Mouse (Mus musculus) gastrocnemius, postnatal 4 days (tissue): ENCODE measurements around the gene Calhm3. TPM values are rescaled to one million over a fixed set of nuclear protein-coding genes. Genes with fewer than 3 reads are reported as not detected.
"Not testable (repeated sequence)": the region's sequence is repeated elsewhere in the genome, so short reads cannot be mapped to it uniquely, and the experiment has no call there.

ENCODE experiments used
- DNase-seq, 2 experiments: peaks; one replicate each; pipeline ENCODE4 v3.0.0; 2021 to 2022; ENCODE audit warnings: low spot score in 2 of 2, mixed read lengths in 2 of 2
- total RNA-seq, 2 experiments: library from RNA; stranded (reverse); gene quantifications; 2 replicates each; pipeline ENCODE4 v1.2.3; 2021

Calhm3 gene
- total RNA-seq, 2 experiments from 2014 or later: not detected

DNA sequence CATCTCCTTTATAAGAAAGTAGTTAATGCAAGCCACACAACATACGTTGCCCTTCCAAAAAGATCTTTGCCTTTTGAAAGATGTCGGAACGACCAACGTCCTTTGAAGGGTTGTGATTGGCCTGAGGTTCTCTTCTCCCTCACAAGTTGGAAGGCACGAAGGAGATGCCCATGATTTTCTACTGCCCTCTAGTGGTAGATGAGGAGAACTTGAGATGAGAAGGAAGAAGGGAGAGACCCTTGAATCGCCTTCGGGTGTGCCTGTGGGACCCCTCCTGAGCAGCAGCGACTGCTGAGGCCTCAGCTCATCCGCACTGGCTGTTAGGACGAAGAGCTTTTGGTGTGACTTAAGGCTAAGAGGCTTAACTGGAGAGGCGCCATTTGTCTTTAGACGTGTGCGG, 10.7 kb upstream of the Calhm3 start:
- DNase-seq: no peak

DNA sequence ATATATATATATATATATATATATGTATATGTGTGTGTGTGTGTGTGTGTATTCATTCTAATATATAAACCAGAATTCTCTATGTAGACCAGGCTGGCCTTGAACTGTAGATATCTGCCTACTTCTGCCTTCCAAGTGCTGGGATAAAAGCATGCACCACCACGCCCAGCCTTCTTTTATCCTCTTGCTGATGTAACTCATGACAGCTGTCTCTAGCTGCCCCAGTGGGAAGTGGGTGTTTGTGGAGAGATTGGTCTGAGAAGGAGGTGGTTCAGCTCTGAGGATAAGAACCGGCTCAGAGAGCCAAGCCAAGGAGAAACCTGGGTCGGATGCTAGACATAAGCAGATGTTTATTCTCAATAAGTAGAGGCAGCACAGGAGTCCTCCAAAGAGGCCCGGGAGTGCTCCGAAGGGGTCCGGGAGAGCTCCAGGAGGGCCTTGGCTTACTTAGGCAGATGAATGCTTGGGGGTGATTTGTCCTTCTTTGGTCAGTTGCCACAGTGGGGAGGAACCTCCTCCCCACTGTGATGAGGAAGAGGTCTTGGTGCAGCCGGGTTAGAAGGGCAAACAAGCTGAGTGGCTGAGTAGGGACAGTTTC, 10.2 kb upstream of the Calhm3 start:
- no peak for DNase-seq

DNA sequence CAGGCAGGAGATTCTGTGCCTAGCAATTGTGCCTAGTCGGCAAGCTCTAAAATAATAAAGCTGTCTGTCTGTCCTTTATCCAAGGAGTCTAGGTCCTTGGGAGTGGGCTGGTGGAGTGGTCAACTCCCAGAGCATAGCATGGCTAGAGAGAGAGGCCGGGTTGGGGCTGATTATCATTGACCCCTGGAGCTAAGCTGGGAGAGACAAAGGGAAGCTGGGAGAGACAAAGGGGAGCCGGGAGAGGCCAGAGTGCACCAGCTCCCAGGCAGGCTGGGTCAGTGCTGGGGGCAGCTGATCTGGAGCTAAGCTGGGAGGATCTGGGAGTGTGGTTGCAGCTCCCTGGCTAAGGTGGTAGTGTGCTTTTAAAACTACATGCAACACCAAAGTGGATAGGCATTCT, 9.2 kb upstream of the Calhm3 start:
- DNase-seq: no peak

DNA sequence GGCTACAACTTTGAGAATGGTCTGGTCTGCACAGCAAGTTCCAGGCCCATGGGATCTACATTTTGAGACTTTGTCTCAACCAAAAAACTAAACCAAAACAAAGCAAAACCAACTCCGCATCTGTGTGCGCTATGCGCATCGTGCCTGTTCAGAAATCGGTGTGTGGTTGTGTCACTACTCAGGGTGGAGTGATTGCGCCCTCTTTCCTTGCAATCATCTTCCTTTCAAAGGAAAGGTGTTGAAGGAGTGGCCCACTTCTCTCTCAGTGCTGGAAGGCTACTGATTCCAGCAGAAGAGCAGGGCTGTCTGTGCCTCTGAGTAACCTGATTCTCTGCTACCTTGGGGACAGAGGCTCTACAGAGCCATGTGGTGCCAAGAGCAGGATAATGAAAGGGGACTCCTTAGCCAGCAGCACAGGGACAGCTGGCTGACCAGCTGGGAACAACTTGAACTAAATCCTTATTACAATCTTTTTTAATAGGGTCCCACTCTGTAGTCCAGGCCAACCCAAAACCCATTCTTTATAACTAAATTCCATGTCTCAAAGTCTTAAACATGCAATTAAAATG, 5.7 kb upstream of the Calhm3 start:
- no peak for DNase-seq

DNA sequence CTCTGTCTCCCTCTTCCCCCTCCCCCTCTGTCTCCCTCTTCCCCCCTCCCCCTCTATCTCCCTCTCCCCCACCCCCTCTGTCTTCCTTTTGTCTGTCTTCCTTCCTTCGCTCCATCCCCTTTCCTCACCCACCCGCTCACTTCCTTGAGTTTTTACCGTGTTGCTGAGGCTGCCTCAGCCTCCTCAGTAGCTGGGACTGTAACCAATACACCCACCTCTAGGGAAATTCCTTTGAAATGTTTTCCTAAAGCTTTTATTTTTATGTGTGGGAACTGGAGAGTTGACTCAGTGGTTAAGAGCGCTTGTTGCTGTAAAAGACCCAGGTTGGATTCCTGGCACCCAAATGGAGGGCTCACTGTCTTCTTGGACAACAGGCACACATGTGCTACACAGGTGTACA, 4.1 kb upstream of the Calhm3 start:
- no peak for DNase-seq

DNA sequence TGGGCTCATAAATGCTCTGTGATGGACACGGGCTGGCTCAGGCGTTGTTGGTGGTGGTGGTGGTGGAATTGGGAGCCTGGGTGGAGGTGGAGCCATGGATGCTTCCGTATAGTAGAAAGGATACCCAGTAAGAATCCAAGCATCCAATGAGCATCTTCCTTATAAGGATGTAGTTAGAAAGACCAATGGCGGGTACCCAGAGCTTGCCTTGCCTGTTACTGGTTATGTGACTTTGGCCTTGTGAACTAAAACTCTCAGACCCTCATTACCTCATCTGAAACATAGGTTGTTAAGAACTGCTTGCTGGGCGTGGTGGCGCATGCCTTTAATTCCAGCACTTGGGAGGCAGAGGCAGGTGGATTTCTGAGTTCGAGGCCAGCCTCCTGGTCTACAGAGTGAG, 3.8 kb downstream of the Calhm3 start:
- no peak for DNase-seq

DNA sequence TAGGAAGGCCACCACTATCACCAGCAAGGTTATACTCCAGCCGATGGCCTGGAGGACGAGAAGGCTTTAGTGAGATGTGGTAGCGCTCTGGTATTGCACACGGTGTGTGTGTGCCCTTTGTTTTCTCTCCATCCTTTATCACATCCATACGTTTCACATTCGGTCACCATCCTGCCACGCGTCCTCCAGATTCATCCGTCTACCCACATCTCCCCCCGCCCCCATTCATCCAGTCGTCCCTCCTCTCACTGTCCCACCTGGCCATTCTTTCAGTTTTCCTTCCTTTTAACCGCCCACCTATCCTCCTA, 5.5 kb downstream of the Calhm3 start:
- no peak for DNase-seq

DNA sequence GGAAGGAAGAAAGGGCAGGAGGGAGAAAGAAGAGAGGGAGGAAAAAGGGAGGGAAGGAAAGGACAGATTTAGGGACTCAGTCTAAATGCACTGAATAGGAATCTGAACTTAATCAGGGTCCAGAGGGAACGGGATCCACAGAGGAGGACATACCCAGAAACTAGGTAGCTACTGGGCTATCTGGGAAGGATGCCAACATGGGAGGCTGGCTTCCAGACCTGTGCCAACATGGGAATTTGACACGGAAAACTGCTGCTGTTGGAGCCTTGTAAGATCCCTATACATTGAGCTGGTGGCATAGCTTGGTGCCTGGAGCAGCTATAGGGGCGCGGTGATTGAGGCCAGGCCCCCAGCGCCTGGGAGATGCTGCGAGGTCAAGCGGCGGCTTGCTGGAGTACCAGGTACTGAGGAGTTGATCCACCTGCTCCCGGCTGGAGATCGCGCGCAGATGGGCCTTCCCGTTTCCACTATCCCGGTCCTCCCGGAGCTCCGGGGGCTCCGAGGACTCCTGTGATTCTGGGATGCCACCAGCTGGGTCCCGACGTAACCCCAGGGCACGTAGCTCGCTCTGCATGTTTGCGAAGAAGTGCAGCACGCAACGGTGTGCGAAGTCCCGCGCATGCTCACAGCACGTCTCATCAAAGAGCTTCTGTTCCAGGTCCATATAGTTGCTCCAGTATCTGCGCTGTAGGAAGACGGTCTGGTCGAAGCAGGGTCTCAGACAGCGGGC, 6.1 kb downstream of the Calhm3 start:
- no peak for DNase-seq

DNA sequence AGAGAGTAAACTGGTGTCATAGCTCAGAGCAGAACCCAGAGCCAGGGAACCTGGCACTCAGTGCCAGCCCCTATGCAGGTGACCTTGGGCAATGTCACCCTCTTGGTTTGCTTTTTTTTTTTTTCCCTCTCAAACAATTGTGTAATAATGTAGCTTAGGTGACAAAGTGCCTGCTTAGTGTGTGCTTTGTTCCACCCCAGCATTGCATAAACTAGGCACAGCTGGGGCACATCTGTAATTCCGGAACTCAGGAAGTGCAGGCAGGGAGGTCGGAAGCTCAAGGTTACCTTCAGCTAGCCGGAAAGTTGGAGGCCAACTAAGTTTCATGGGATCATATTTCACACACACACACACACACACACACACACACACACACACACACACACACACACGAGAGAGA, 7.7 kb downstream of the Calhm3 start:
- no peak for DNase-seq

DNA sequence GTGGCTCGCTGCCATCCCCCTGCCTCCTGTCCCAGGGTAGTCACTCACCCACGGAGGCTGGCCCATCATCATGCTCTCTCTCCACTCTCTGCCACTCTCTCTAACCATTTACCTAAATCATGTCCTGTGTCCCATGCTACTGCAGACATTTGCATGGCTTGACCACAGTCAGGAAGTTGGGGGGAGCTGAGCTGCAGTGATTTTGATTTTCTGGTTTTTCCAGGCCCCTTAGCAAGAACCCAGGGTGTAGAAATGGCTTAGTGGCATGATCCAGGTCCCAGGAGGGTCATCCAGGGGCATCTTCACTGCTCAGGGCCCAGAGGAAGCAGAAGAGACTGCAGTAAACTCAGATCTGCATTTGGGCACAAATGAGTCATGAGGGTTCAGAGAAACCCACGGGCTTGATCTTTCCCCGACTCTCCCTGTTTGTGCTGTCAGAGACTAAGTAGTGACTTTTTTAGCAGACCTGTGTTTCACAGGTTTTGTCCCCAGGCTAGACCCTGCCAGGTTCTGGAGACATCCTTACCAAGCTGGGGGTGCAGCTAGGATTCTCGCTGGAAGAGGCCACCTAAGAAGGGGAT, 9.2 kb downstream of the Calhm3 start:
- no peak for DNase-seq

DNA sequence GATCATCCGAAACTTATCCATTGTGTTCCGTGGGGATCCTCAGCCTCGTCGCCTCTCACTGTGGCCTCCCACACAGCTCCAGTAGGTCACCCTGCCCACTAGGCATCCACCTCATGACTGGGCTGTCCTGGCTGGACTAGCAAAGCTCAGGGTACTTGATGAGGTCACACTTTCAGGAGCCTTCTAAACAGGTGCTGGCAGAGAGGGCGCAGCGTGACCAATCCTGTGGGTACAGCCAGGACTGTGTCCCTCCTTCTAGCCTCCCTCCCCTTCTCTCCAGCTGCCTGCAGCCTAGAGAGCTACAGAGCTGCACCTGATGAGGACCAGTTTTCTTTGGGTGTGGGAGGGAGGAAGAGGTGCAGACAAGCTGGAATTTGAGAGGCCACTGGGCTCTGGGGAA, 13.4 kb downstream of the Calhm3 start, which contains the start of gene Calhm1:
Calhm1 (minus strand) TSS at position 101 of the 400 bp plus-strand sequence.
- no peak for DNase-seq

DNA sequence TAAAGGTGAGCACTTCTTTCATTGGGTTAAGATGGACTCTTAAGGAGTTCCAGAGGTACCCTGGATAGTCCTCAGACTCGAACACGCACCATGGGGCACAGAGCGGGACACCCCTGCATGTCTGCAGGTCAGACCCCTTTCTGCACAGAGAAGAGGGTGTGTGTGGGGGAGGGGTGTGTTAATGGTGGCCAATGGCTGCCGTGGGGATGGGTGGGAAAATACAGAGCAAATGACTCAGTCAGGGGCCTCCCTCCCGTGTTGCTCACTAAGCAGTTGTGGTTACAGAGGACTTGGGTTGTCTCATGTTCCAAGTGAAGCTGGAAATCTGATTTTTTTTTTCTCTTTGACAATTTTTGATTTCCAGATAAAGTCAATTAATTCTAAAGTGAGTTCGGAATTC, 15.1 kb downstream of the Calhm3 start:
- no peak for DNase-seq

DNA sequence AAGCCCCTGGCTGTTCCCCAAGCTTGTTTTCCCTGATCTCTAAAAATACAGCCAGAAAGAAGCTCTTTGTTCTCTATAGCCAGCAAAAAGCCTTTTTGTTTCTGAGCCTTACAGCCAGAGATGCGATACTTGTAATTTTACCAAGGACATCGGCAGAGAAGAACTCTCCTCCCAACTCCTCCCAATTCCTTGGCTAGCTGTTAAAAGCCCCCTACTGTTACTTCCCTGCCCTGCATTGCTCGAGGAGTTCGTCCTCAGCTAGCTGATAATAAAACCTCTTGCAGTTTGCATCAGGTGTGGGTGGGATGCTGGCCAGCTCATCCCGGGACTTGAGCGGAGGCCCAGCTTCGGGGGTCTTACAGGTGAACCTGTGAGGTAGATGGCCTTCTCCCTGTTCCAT, 18.0 kb downstream of the Calhm3 start:
- DNase-seq: not testable (repeated sequence)

DNA sequence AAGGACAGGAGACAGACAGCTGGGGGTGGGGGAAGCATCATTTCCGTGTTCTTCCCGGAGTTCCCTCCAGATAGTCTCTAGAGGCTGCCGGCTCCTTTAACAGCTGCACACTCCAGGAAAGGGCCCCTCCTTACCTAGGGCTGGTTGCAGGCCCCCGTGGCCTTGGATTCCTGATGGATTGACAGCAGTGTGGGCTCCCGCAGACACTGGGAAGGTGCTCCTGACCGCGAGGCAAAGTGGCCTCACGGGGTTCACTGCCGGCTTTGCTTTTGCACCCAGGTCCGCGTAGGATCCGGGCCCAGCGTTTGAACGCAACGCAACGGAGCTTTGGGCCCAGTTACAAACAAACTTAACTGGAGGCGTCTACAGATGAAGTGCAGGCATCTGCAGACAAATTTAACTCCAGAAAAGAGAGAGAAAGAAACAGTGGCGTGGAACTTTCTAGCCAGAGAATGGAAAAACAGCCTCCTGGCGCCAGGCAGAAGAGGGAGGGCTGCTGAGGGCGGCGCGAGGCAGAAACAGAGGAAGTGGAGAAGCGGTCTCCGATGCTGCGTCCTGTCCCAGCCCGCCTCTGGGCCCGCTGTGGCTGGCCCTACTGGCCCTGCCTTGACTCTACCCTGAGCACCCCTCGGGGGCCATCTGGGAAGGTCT, 19.7 kb downstream of the Calhm3 start, which contains the start of gene Calhm2:
Calhm2 (minus strand) TSS at position 524 of the 651 bp plus-strand sequence.
- peak; percentile 41 to 72 for DNase-seq

DNA sequence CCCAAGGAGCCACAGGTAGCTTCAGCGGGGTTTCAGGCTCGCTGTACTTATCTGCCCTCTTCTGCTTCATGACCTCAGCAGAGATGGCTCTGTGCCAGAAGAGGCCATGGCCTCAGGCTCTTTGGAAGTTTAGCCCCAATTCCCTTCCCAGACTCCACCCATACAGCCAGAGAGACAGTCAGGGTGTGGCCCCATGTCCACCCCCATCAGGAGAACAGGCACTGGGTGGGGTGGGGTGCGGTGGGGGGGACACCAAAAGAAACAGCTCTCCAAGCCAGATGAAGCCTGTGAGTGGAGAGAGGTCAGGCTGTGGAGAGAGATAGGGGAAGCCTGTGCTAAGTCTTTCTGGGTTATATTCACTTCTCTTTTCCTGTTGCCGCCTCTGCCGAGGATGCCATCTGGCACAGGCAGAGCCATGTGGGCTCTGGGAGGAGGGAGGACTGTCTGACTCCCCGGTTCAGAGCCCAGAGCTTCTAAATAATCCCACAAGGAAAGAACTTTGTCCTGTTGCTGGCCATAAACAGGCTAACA, 20.4 kb downstream of the Calhm3 start:
- DNase-seq: peak in 1 of 2 experiments; percentile 56

DNA sequence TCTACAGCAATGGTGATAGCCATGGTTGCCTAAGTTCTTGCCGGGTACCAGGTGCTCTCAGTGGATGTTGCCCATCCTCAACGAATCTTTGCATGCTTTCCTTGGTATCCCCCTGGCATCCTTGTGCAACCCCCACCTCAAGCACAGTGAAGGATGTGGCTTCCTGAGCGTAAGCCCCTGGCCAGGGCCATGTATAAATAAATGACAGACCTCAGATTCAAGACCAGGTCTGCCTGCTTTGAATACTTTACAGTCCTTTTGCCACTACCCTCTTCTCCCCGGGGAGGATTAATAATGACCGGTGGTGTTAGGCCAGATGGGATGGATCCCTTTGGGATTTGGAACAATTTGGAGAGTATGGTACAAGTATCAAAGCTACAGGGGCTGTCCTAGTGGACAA, 21.4 kb downstream of the Calhm3 start:
- DNase-seq: no peak

DNA sequence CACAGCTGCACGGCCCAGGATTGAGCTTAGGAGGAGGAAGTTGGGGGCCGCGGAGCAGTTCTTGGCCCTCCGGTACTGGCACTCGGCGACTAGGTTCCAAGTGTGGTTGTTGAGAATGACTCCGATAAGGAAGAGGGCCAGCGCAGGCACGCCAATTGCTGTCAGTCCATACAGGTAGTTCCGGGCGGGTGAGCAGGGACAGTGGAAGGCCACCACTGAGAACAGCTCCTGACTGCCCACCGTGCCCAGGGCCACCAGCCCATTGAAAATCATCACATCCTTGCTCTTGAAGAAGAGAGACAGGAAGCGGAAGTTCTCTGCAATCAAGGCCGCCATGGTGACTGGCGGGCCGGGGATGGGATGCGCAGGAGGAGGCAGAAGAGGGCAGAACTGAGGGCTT, 22.0 kb downstream of the Calhm3 start:
- DNase-seq: no peak

DNA sequence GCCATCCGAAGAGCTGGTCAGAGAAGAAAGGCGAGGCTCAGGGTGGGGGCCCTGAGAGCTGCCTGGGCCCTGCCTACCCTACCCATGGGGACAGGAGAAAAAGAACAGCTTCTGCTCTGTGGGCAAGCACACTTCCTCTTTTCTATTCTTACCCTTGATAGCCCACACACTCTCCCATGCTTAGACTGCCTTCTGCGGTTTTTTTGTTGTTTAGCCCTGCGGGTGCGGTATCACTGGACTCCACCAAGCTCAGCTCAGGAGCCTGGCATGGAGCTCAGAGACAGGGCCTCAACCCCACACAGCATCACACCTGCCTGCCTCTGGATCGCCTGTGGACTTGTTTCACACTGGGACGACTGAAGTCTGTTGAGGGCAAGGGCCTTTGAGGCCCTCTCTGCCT, 24.4 kb downstream of the Calhm3 start:
- no peak for DNase-seq

DNA sequence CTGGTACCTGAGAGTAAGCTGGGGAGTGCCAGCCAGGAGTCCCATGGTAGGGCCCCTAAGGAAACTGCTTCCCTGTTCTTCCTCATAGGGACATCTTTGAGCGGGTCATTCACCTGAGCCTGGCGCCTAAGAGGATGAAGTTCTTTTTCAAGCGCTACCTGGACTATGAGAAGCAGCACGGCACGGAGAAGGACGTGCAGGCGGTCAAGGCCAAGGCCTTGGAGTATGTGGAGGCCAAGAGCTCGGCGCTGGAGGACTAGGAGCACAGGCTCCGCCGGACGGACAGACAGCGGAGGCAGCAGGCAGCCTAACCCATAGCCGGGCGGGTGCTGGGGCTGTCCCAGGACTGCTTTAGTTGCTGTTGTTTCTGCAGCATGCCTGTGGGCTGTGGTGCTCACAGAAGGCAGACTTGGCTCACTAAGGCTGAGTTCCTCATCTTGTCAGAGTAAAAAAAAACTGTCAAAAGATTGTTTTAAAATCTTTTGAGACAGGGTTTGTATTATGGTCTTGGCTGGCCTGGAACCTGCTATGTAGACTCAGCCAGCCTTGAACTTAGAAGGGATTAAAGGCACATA, 26.9 kb downstream of the Calhm3 start:
- no peak for DNase-seq

DNA sequence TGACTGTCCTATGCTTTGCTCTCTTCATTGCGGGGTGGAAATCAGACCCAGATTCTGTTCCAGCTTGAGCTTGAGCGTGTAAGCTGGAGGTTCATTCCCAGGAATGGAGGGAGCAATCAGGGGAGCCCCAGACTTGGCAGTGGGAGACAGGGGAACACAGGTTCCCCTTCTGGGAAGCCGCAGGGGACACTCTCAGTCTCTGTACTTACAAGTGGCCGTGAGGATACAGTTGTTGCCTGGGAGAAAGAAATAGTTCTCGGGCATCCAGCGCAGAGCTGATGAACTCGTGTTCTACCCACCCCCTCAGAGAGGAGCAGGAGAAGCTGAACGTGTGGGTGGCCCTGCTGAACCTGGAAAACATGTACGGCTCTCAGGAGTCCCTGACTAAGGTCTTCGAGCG, 28.7 kb downstream of the Calhm3 start:
- no peak for DNase-seq

DNA sequence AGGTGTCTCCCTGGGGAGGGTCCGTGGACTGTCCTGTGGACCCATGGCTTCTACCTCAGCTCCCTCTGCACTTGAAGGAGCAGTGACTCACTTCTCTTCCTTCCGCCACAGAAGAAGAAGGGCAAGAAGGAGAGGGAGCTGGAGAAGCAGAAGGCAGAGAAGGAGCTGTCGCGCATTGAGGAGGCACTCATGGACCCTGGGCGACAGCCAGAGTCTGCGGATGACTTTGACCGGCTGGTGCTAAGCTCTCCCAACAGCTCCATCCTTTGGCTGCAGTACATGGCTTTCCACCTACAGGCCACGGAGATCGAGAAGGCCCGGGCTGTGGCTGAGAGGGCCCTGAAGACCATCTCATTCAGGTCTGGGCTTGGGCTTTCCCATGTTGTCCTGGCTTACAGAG, 29.4 kb downstream of the Calhm3 start:
- no peak for DNase-seq
